Mouse (Mus musculus) cerebral cortex, adult 2 months (tissue): Measurements from ENCODE around the gene Cfap46.

Experiments
- WGBS: fragments of 180-500 bp; shearing (Covaris S2); methylation state at CpG from one replicate; pipeline ENCODE4 v1.1.7; 2018; 5-methylcytosine and 5-hydroxymethylcytosine counted together

The Cfap46 gene

DNA sequence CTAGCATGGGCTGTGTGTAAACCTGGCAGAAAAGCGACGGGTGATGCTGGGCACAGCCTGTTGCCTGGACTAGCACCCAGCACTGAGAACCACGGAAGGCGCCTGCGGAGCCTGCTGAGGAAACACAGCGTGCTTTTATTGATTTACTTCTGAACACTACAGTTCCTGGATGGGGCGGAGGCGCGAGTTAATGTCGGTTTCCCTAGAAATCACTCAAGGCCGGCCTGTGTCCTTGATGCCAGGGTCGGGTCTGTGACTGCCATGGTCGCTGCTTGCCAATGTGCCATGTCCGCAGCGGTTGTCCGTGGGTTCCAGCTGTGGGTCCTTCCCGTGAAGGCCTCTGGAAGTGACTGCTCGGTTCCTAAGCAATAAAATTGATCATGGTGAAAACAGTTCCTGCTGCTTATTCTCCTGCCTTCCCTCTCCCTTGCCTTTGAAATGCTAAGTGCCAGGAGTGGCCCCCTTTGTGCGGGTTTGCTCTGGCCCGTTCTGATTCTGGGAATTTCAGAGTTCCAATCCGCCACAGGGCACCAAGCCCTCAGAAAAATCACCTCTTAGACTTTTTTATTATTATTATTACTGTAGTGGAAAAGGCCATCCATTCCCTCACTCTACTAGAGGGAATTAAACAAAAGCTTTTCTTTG lies 104.2 kb downstream of the Cfap46 start:
- 87% methylated on average over 21 of the region's 21 CpGs for WGBS

- 95% methylated on average over 16 of the region's 16 CpGs for WGBS
Observed at GRCm38 (mm10) chr7:139576064-139576686, 107.4 kb downstream of the Cfap46 start.

DNA sequence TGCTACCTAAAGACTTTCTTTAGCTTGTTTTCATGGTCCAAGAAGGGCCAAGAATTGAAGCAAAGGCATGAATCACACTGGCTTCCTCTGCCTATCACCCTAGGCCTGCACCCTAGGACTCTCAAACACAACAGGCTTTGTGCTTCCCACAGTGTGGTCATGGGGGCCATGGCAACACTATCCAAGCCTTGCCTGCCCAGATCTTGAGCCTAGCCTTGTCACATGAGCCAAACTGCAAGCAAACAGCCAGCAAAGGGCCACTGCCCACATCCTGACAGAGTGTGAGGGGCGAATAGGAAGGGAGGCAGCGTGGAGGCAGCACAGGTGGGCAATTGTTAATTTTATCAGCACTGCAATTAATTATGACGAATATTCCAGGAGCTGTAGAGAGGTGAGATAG lies 111.0 kb downstream of the Cfap46 start:
- WGBS = 82% methylated on average over 3 of the region's 3 CpGs

- WGBS = 94% methylated on average over 5 of the region's 5 CpGs
Observed at GRCm38 (mm10) chr7:139570788-139571187, 112.8 kb downstream of the Cfap46 start.

- WGBS = 86% methylated on average over 8 of the region's 8 CpGs
Observed at GRCm38 (mm10) chr7:139566533-139566932, 117.1 kb downstream of the Cfap46 start.

GRCm38 (mm10) chr7:139565998-139566397 lies 117.6 kb downstream of the Cfap46 start:
- 61% methylated on average over 6 of the region's 6 CpGs for WGBS

DNA sequence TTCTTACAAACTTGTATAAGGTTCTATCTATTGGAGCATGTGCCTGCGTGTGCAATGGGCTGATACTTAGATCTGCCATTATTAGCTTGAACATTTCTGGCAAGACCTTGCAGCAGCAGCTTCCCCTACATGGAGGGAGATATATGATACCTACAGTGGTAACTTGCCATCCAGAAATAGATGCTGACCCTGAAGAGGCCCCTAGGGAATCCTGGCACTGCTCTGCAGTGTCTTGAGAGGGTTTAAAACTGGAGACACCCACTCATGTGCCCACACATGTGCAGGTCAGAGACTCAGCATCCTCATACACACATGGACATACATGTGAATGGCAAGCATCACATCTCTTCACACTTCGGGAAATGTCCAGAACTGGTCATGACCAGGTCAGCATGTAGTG lies 119.5 kb downstream of the Cfap46 start:
- 94% methylated on average over 2 of the region's 2 CpGs for WGBS

GRCm38 (mm10) chr7:139563425-139563824 lies 120.2 kb downstream of the Cfap46 start:
- 68% methylated on average over 4 of the region's 4 CpGs for WGBS

GRCm38 (mm10) chr7:139559659-139560058 lies 124.0 kb downstream of the Cfap46 start:
- 93% methylated on average over 10 of the region's 10 CpGs for WGBS

GRCm38 (mm10) chr7:139556746-139557526 lies 126.7 kb downstream of the Cfap46 start:
- WGBS = 75% methylated on average over 10 of the region's 10 CpGs

DNA sequence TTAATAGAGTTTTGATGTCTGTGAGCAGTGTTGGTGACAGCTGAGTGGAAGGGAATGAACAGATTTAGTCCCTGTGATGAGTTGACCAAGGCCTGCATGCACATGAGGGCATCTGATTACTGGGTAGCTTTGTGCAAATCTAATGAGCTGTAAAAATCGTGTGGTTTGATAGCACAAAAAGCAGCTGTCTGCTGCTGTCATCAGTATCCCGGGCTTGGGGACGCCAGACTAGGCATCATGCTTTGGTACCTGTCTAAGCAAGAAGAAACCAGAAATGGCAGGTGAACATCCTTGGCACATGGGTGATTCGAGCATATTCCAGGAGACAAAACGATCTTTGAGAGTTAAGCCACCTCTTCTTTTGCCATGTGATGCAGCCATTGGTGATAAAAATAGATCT lies 127.3 kb downstream of the Cfap46 start:
- WGBS = 50% methylated on average over 5 of the region's 5 CpGs

- WGBS = 91% methylated on average over 2 of the region's 2 CpGs
Observed at GRCm38 (mm10) chr7:139551519-139551918, 132.1 kb downstream of the Cfap46 start.
